Mouse (Mus musculus) MEL (cell line): Measurements from ENCODE around the gene Fus. TPM values are rescaled to one million over a fixed set of nuclear protein-coding genes. Genes with fewer than 3 reads are reported as not detected.

Source experiments
- DNase-seq: peaks from one replicate; pipeline ENCODE4 v3.0.0; 2011; ENCODE audit warnings: low read depth, low spot score
- H3K27ac ChIP-seq: 2 replicates; pipeline ENCODE4 v1.5.1; 2012; ENCODE audit warnings: low read depth, mild to moderate bottlenecking, control low read depth, low read length, moderate library complexity; ENCODE audit not compliant: control insufficient read depth
- H3K27me3 ChIP-seq, 2 experiments: fragments of 150-350 bp in 1 of 2; sonication (generic) in 1 of 2; 2 replicates each; pipeline ENCODE4 v1.6.1; 2012; ENCODE audit warnings: low read length in 2 of 2, mild to moderate bottlenecking in 2 of 2, improper control_type of control experiment in 1 of 2, moderate library complexity in 1 of 2; ENCODE audit not compliant: insufficient read depth in 2 of 2, control insufficient read depth in 1 of 2
- H3K36me3 ChIP-seq, 2 experiments: 2 replicates each; pipeline ENCODE4 v1.6.1; 2012 to 2014; ENCODE audit warnings: low read length in 2 of 2, improper control_type of control experiment in 1 of 2, inconsistent platforms in 1 of 2, mild to moderate bottlenecking in 1 of 2; ENCODE audit not compliant: insufficient read depth in 2 of 2, control insufficient read depth in 1 of 2
- H3K4me1 ChIP-seq, 2 experiments: fragments of 150-350 bp in 1 of 2; sonication (generic) in 1 of 2; 2 replicates each; pipeline ENCODE4 v1.6.1; 2012; ENCODE audit warnings: low read length in 2 of 2, improper control_type of control experiment in 1 of 2, mild to moderate bottlenecking in 1 of 2; ENCODE audit not compliant: insufficient read depth in 2 of 2, control insufficient read depth in 1 of 2
- H3K4me3 ChIP-seq, 2 experiments: fragments of 150-350 bp in 1 of 2; sonication (generic) in 1 of 2; 2 replicates each; pipeline ENCODE4 v1.5.1; 2012; ENCODE audit warnings: low read depth in 2 of 2, low read length in 2 of 2, mild to moderate bottlenecking in 2 of 2, moderate library complexity in 2 of 2, control low read depth in 1 of 2, improper control_type of control experiment in 1 of 2; ENCODE audit not compliant: control insufficient read depth in 1 of 2, insufficient read depth in 1 of 2
- H3K79me2 ChIP-seq: 2 replicates; pipeline ENCODE4 v1.6.1; 2012; ENCODE audit warnings: mild to moderate bottlenecking, low read length, moderate library complexity; ENCODE audit not compliant: control insufficient read depth, poor library complexity, insufficient read depth
- H3K9ac ChIP-seq: 2 replicates; pipeline ENCODE4 v1.6.1; 2012; ENCODE audit warnings: low read depth, mild to moderate bottlenecking, control low read depth, low read length, moderate library complexity; ENCODE audit not compliant: control insufficient read depth, poor library complexity, severe bottlenecking
- H3K9me3 ChIP-seq: fragments of 150-350 bp; sonication (generic); replicated peaks from 2 replicates; pipeline ENCODE4 v1.6.1; 2012; ENCODE audit warnings: mild to moderate bottlenecking, low read length, improper control_type of control experiment, moderate library complexity; ENCODE audit not compliant: insufficient read depth
- BHLHE40 ChIP-seq: IDR thresholded peaks from 2 replicates; pipeline ENCODE4 v1.6.1; 2012; ENCODE audit warnings: low read depth, mild to moderate bottlenecking, inconsistent platforms, low read length, improper control_type of control experiment, borderline replicate concordance
- CHD1 ChIP-seq: IDR thresholded peaks from 2 replicates; pipeline ENCODE4 v1.6.1; 2012; ENCODE audit warnings: low read depth, mild to moderate bottlenecking, inconsistent platforms, low read length, improper control_type of control experiment
- E2F4 ChIP-seq: IDR thresholded peaks from 2 replicates; pipeline ENCODE4 v1.6.1; 2011; ENCODE audit warnings: low read depth, low read length, improper control_type of control experiment, borderline replicate concordance
- ELF1 ChIP-seq: IDR thresholded peaks from 2 replicates; pipeline ENCODE4 v1.6.1; 2014; ENCODE audit warnings: low read depth, mild to moderate bottlenecking, inconsistent platforms, low read length, improper control_type of control experiment, moderate library complexity
- EP300 ChIP-seq, 2 experiments: IDR thresholded peaks; 2 replicates each; pipeline ENCODE4 v1.6.1; 2011; ENCODE audit warnings: improper control_type of control experiment in 2 of 2, low read length in 2 of 2, low read depth in 1 of 2, mild to moderate bottlenecking in 1 of 2
- GATA1 ChIP-seq: IDR thresholded peaks from 2 replicates; pipeline ENCODE4 v1.6.1; 2011; ENCODE audit warnings: low read depth, low read length, improper control_type of control experiment
- JUND ChIP-seq: IDR thresholded peaks from 2 replicates; pipeline ENCODE4 v1.6.1; 2011; ENCODE audit warnings: low read depth, mild to moderate bottlenecking, improper control_type of control experiment, low read length
- MAX ChIP-seq: IDR thresholded peaks from 2 replicates; pipeline ENCODE4 v1.6.1; 2011; ENCODE audit warnings: low read length, improper control_type of control experiment
- MEF2A ChIP-seq: IDR thresholded peaks from 2 replicates; pipeline ENCODE4 v1.6.1; 2014; ENCODE audit warnings: low read depth, mild to moderate bottlenecking, inconsistent platforms, low read length, improper control_type of control experiment; ENCODE audit not compliant: poor library complexity, insufficient replicate concordance, severe bottlenecking; ENCODE audit errors: extremely low read depth
- MYB ChIP-seq: IDR thresholded peaks from 2 replicates; pipeline ENCODE4 v1.6.1; 2011; ENCODE audit warnings: mild to moderate bottlenecking, low read depth, low read length, improper control_type of control experiment
- MYC ChIP-seq: IDR thresholded peaks from 2 replicates; pipeline ENCODE4 v1.6.1; 2011; ENCODE audit warnings: low read depth, mild to moderate bottlenecking, low read length, improper control_type of control experiment, moderate library complexity
- NRF1 ChIP-seq: IDR thresholded peaks from 2 replicates; pipeline ENCODE4 v1.6.1; 2014; ENCODE audit warnings: low read depth, mild to moderate bottlenecking, inconsistent platforms, low read length, improper control_type of control experiment, moderate library complexity; ENCODE audit not compliant: poor library complexity, insufficient read depth, severe bottlenecking
- POLR2A ChIP-seq, 2 experiments: IDR thresholded peaks; 2 replicates each; pipeline ENCODE4 v1.6.1; 2011 to 2012; ENCODE audit warnings: low read length in 2 of 2, mild to moderate bottlenecking in 2 of 2, control low read depth in 1 of 2, improper control_type of control experiment in 1 of 2, low read depth in 1 of 2, moderate library complexity in 1 of 2; ENCODE audit not compliant: control insufficient read depth in 1 of 2, insufficient read depth in 1 of 2, poor library complexity in 1 of 2
- POLR2AphosphoS2 ChIP-seq: IDR thresholded peaks from 2 replicates; pipeline ENCODE4 v1.6.1; 2011; ENCODE audit warnings: low read length, improper control_type of control experiment
- POLR2AphosphoS5 ChIP-seq: IDR thresholded peaks from 2 replicates; pipeline ENCODE4 v1.6.1; 2012; ENCODE audit warnings: low read depth, borderline replicate concordance, mild to moderate bottlenecking, inconsistent platforms, low read length, moderate library complexity, mixed read lengths
- RCOR1 ChIP-seq: IDR thresholded peaks from 2 replicates; pipeline ENCODE4 v1.6.1; 2012; ENCODE audit warnings: low read depth, mild to moderate bottlenecking, inconsistent platforms, low read length, improper control_type of control experiment
- SIN3A ChIP-seq: IDR thresholded peaks from 2 replicates; pipeline ENCODE4 v1.6.1; 2012; ENCODE audit warnings: low read length, improper control_type of control experiment, inconsistent platforms
- SMC3 ChIP-seq: IDR thresholded peaks from 2 replicates; pipeline ENCODE4 v1.6.1; 2011; ENCODE audit warnings: low read depth, low read length, improper control_type of control experiment
- TAL1 ChIP-seq: IDR thresholded peaks from 2 replicates; pipeline ENCODE4 v1.6.1; 2012; ENCODE audit warnings: mild to moderate bottlenecking, inconsistent platforms, low read length, moderate library complexity, mixed read lengths
- TBP ChIP-seq: IDR thresholded peaks from 2 replicates; pipeline ENCODE4 v1.8.0; 2011; ENCODE audit warnings: low read depth, low read length, improper control_type of control experiment
- UBTF ChIP-seq: IDR thresholded peaks from 2 replicates; pipeline ENCODE4 v1.6.1; 2012; ENCODE audit warnings: low read depth, mild to moderate bottlenecking, inconsistent platforms, low read length, improper control_type of control experiment, moderate library complexity, borderline replicate concordance; ENCODE audit not compliant: insufficient read depth
- ZC3H11A ChIP-seq: IDR thresholded peaks from 2 replicates; pipeline ENCODE4 v1.6.1; 2012; ENCODE audit warnings: low read depth, mild to moderate bottlenecking, inconsistent platforms, low read length, improper control_type of control experiment
- ZKSCAN1 ChIP-seq: IDR thresholded peaks from 2 replicates; pipeline ENCODE4 v1.6.1; 2012; ENCODE audit warnings: low read depth, mild to moderate bottlenecking, inconsistent platforms, low read length, improper control_type of control experiment, moderate library complexity
- ZNF384 ChIP-seq: IDR thresholded peaks from 2 replicates; pipeline ENCODE4 v1.6.1; 2012; ENCODE audit warnings: low read depth, mild to moderate bottlenecking, inconsistent platforms, low read length, improper control_type of control experiment
- polyA plus RNA-seq, 2 experiments: library from polyadenylated mRNA; stranded (reverse) in 1 of 2; unstranded in 1 of 2; fragments of >175 nt in 1 of 2; fragments of >200 nt in 1 of 2; gene quantifications; 2 replicates each; pipeline versions ENCODE4 v1.2.1 to v1.2.4; 2012; ENCODE audit warnings: low replicate concordance in 2 of 2, low read depth in 1 of 2; ENCODE audit not compliant: insufficient read length in 2 of 2, insufficient read depth in 1 of 2, missing spikeins in 1 of 2
- total RNA-seq: library from RNA; depleted of rRNA; stranded (reverse); fragments of 300-350 nt; gene quantifications from 2 replicates; pipeline ENCODE4 v1.2.3, GENCODE M21; 2012

The Fus gene
- total and polyA plus RNA-seq, 3 experiments = 49.7 to 848 (median 346) TPM

DNA sequence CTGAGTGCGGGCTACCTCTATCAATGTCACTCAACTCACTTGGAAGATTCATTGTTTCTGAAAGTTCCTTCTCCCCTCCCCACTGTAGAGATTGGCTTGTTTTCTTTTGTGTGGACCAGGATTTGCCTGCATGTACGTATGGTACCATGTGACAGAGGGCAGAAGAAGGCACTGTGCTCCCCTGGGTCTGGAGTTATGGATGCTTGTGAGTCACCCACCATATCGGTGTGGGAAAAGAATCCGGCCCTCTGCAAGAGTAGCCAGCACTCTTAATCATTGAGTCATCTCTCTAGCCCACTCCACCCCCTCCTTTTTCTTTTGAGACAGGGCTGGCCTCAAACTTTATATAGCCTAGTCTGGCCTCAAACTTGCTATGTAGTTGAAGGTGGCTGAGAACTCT lies 57.7 kb downstream of the Fus start:
- Histone ChIP-seq H3K4me3 (no peak overlapping the region), H3K27ac (no peak overlapping the region), H3K36me3 (no peaks in the 10 kb centered on the region), H3K4me1 (peaks cover 0 to 4% of the 10 kb centered on the region in 2 experiments; a peak in 1 of 4 replicates), H3K9ac (no peak overlapping the region), H3K79me2 (no peaks in the 10 kb centered on the region), H3K27me3 (no peaks in the 10 kb centered on the region), H3K9me3 (no peaks in the 10 kb centered on the region)
- TF ChIP-seq GATA1 (no peak), POLR2A (IDR thresholded peaks at IDR 0.05; ENCODE audit: control insufficient read depth in 1 of 2, insufficient read depth in 1 of 2, low read depth in 1 of 2, low read length in 2 of 2, poor library complexity in 1 of 2) (no peak), POLR2AphosphoS5 (no peak)
- no peak for DNase-seq

DNA sequence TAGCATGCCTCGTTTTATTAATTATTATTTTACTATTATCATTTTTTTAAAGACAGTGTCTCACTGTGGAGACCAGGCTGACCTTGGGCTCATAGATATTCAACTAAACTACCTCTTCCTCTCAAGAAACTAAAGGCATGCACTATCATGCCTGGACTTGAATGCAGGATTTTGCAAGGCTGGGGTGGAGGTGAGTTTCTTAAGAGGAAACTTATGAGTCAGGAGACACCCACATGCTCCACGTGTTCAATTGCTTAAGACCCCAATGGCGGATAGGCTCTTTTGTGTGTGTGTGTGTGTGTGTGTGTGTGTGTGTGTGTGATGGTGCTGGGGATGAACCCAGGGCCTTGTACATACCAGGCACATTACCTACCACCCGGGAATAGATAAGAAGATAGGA lies 58.1 kb downstream of the Fus start:
- no peaks in the 10 kb centered on the region for H3K9me3 ChIP-seq
- H3K4me1 ChIP-seq = peaks cover 0 to 4% of the 10 kb centered on the region in 2 experiments; a peak in 1 of 4 replicates
- H3K4me3 ChIP-seq = no peak overlapping the region
- no peaks in the 10 kb centered on the region for H3K27me3 ChIP-seq
- TF ChIP-seq TAL1 = no peak
- no peak for TF ChIP-seq SMC3
- no peak for TF ChIP-seq ZC3H11A
- TF ChIP-seq E2F4 = no peak
- no peaks in the 10 kb centered on the region for H3K36me3 ChIP-seq
- no peak for DNase-seq
- H3K9ac ChIP-seq = no peak overlapping the region
- no peak overlapping the region for H3K27ac ChIP-seq
- no peaks in the 10 kb centered on the region for H3K79me2 ChIP-seq

DNA sequence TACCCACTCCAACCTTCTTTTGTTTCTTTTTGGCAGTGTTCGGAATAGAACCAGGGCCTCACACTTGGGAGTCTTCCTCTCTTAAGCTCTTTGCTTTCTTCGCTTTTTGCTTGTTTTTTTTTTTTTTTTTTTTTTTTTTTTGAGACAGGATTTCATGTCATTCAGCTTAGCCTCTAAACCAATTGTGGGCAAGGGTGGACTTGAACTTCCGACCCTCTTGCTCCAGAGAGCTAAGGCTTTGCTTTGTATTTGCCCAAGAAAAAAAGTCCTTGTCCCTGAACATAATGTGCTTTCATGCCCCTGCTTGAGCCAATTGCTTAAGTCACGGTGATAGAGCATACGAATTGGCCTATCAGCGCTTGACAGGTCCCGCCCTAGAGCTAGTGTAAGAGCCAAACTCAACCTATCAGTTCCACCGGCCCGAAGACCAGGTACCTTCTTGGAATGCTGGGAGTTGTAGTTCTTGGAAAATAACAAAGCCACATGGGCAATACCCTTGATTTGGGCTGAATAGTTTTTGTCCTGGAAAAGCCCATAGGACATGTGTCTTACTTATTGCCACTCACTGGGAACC lies 64.2 kb downstream of the Fus start:
- Histone ChIP-seq H3K27ac (no peak overlapping the region), H3K36me3 (peaks cover 0 to 2% of the 10 kb centered on the region in 2 experiments; a peak in 2 of 4 replicates), H3K9me3 (no peaks in the 10 kb centered on the region), H3K79me2 (no peaks in the 10 kb centered on the region), H3K4me3 (no peak overlapping the region), H3K4me1 (peaks cover 2 to 5% of the 10 kb centered on the region in 2 experiments; a peak in 2 of 4 replicates), H3K9ac (no peak overlapping the region), H3K27me3 (no peaks in the 10 kb centered on the region)
- DNase-seq = peak; percentile 91
- TF ChIP-seq MAX = peak; percentile 36; the same call in 1 of the 2 replicates
- no peak for TF ChIP-seq POLR2AphosphoS2
- TF ChIP-seq MYB = no peak
- no peak for TF ChIP-seq ZC3H11A
- TF ChIP-seq SIN3A = peak; percentile 52
- TF ChIP-seq E2F4 = no peak
- TF ChIP-seq NRF1 = no peak
- no peak for TF ChIP-seq EP300 (IDR thresholded peaks at IDR 0.05; ENCODE audit: low read depth in 1 of 2, low read length in 2 of 2)
- TF ChIP-seq POLR2A (IDR thresholded peaks at IDR 0.05; ENCODE audit: control insufficient read depth in 1 of 2, insufficient read depth in 1 of 2, low read depth in 1 of 2, low read length in 2 of 2, poor library complexity in 1 of 2) = no peak
- no peak for TF ChIP-seq RCOR1
- no peak for TF ChIP-seq MEF2A
- TF ChIP-seq UBTF = no peak
- TF ChIP-seq ZNF384 = peak; percentile 81
- TF ChIP-seq MYC = 0 out of 2 replicates have a peak, but pooled peaks have one; percentile 43
- TF ChIP-seq CHD1 = no peak
- no peak for TF ChIP-seq JUND
- no peak for TF ChIP-seq BHLHE40
- no peak for TF ChIP-seq TAL1
- no peak for TF ChIP-seq POLR2AphosphoS5
- TF ChIP-seq TBP = peak; percentile 67
- TF ChIP-seq ZKSCAN1 = no peak
- 0 out of 2 replicates have a peak, but pooled peaks have one; percentile 36 for TF ChIP-seq ELF1
